Mouse (Mus musculus): ENCODE results near the gene Nrxn3.

Gene Nrxn3

GRCm38 (mm10) chr12:88931713-88932112 is 209.0 kb downstream of the Nrxn3 start:
- no peak for DNase-seq (ENCODE audit: low spot score)

GRCm38 (mm10) chr12:88939679-88940078 is 217.0 kb downstream of the Nrxn3 start:
- no peak for DNase-seq (ENCODE audit: low spot score)

GRCm38 (mm10) chr12:88944967-88945366 is 222.3 kb downstream of the Nrxn3 start:
- DNase-seq (ENCODE audit: low spot score), result no peak

GRCm38 (mm10) chr12:88949870-88950269 is 227.2 kb downstream of the Nrxn3 start:
- DNase-seq (ENCODE audit: low spot score), result no peak

- DNase-seq (ENCODE audit: low spot score), result no peak
Observed at GRCm38 (mm10) chr12:88952937-88953600, 230.4 kb downstream of the Nrxn3 start.

GRCm38 (mm10) chr12:88953801-88954200 is 231.1 kb downstream of the Nrxn3 start:
- no peak for DNase-seq (ENCODE audit: low spot score)

GRCm38 (mm10) chr12:88957431-88957830 is 234.8 kb downstream of the Nrxn3 start:
- DNase-seq (ENCODE audit: low spot score), result no peak

GRCm38 (mm10) chr12:88960817-88961216 is 238.1 kb downstream of the Nrxn3 start:
- DNase-seq (ENCODE audit: low spot score), result no peak

- no peak for DNase-seq (ENCODE audit: low spot score)
Observed at GRCm38 (mm10) chr12:88966329-88966728, 243.7 kb downstream of the Nrxn3 start.

GRCm38 (mm10) chr12:88976621-88977020 is 253.9 kb downstream of the Nrxn3 start:
- no peak for DNase-seq (ENCODE audit: low spot score)

GRCm38 (mm10) chr12:88983688-88984330 is 261.1 kb downstream of the Nrxn3 start:
- no peak for DNase-seq (ENCODE audit: low spot score)

- DNase-seq (ENCODE audit: low spot score), result no peak
Observed at GRCm38 (mm10) chr12:88984375-88984774, 261.7 kb downstream of the Nrxn3 start.

- no peak for DNase-seq (ENCODE audit: low spot score)
Observed at GRCm38 (mm10) chr12:88984804-88985203, 262.1 kb downstream of the Nrxn3 start.

GRCm38 (mm10) chr12:88987046-88987445 is 264.4 kb downstream of the Nrxn3 start:
- no peak for DNase-seq (ENCODE audit: low spot score)

GRCm38 (mm10) chr12:88990753-88991152 is 268.1 kb downstream of the Nrxn3 start:
- DNase-seq (ENCODE audit: low spot score), result no peak

GRCm38 (mm10) chr12:88992141-88992540 is 269.5 kb downstream of the Nrxn3 start:
- DNase-seq (ENCODE audit: low spot score), result no peak

GRCm38 (mm10) chr12:88993788-88994187 is 271.1 kb downstream of the Nrxn3 start:
- DNase-seq (ENCODE audit: low spot score), result no peak

- no peak for DNase-seq (ENCODE audit: low spot score)
Observed at GRCm38 (mm10) chr12:89016436-89016835, 293.8 kb downstream of the Nrxn3 start.

- DNase-seq (ENCODE audit: low spot score), result no peak
Observed at GRCm38 (mm10) chr12:89025180-89025579, 302.5 kb downstream of the Nrxn3 start.

- DNase-seq (ENCODE audit: low spot score), result no peak
Observed at GRCm38 (mm10) chr12:89035984-89036618, 313.4 kb downstream of the Nrxn3 start.

GRCm38 (mm10) chr12:89040151-89040550 is 317.5 kb downstream of the Nrxn3 start:
- DNase-seq (ENCODE audit: low spot score), result no peak

- no peak for DNase-seq (ENCODE audit: low spot score)
Observed at GRCm38 (mm10) chr12:89041429-89042107, 318.9 kb downstream of the Nrxn3 start.

- no peak for DNase-seq (ENCODE audit: low spot score)
Observed at GRCm38 (mm10) chr12:89049279-89049678, 326.6 kb downstream of the Nrxn3 start.

All from T-cell, adult 2 months (primary cell).